Mouse (Mus musculus): ENCODE measurements around the gene Kiz. TPM values are rescaled to one million over a fixed set of nuclear protein-coding genes. Genes with fewer than 3 reads are reported as not detected.
A peak's percentile ranks its signal among the peaks of the same experiment; 100 is the strongest.

Kiz gene
- polyA plus RNA-seq, 1 experiment from 2014 or later: 27.6 TPM

DNA sequence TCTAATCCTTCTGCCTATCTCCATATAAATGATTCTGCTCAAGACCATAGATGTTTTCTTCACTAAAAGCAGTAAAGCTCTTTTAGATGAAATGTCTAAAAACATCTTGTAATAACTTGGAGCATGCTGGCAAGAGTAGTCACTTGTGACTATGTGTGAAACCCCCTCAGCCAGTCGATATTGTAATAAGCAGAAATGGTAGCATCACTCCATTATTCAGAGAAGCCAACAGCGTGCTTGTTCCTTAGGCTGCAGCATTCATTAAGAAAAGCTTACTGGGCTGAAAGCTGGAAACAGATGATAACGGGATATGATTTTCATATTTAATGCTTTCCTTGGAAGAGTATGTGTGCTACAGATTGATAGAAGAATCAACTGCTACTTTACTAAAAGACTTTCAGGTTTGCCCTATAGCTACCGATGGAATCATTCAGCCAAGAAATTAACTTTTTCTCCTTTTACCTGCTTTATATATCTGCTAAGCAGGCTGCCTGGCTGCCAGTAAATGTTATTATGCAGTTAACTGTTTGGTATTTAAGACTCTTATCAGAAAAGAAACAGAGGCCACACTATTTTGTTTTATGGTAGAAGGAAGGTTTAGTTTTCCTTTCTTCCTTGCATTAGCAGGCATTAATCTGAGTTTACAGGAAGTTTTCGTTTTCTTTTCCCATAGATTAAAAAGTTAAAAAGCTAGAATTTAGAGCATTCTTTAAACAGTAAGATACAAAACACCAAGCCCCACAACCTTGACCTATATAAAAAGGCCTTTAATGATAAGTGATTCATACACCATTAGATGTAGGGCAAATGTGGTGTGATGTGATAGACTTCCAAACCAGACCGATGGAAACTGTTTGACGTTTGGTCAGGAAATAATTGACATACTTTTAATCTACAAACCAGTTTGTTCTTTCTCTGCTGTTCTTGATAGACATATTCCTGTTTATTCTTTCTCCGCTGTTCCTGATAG lies 15.9 kb downstream of the Kiz start:
- WGBS: 86% methylated on average over 8 of the region's 8 CpGs
- Histone ChIP-seq H3K4me1 (no peaks in the 10 kb centered on the region), H3K27me3 (no peaks in the 10 kb centered on the region), H3K9ac (no peak overlapping the region), H3K36me3 (no peaks in the 10 kb centered on the region), H3K4me3 (no peak overlapping the region), H3K4me2 (replicated peaks) (no peak overlapping the region), H3K9me3 (replicated peaks) (no peaks in the 10 kb centered on the region), H3K27ac (no peak overlapping the region)
- no peak for ATAC-seq (ENCODE audit: low FRiP score)

DNA sequence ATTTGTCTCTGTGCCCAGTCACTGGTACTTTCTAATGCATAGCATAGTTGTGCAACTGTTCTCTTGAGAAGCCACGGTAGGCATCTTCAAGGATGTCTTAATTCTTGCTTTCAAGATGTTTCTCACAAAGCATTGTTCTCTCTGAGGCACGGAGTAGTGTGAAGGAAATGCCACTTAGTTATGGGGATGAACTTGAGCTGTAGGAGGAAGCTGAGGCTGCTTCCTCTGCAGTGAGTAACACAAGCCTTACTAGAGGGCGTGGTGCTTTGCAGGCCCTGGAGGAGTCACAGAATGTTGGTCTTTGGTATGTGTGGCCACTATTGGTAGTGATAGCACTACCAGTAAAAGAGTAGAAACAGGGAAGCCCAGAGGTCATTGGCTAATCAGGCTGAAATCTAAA lies 17.0 kb downstream of the Kiz start:
- no peak for ATAC-seq (ENCODE audit: low FRiP score)
- H3K4me2 ChIP-seq (replicated peaks): no peak overlapping the region
- H3K27me3 ChIP-seq: no peaks in the 10 kb centered on the region
- H3K9ac ChIP-seq: no peak overlapping the region
- H3K4me1 ChIP-seq: no peaks in the 10 kb centered on the region
- 81% methylated on average over 3 of the region's 3 CpGs for WGBS
- no peak overlapping the region for H3K4me3 ChIP-seq
- no peaks in the 10 kb centered on the region for H3K36me3 ChIP-seq
- no peak overlapping the region for H3K27ac ChIP-seq
- H3K9me3 ChIP-seq (replicated peaks): no peaks in the 10 kb centered on the region

DNA sequence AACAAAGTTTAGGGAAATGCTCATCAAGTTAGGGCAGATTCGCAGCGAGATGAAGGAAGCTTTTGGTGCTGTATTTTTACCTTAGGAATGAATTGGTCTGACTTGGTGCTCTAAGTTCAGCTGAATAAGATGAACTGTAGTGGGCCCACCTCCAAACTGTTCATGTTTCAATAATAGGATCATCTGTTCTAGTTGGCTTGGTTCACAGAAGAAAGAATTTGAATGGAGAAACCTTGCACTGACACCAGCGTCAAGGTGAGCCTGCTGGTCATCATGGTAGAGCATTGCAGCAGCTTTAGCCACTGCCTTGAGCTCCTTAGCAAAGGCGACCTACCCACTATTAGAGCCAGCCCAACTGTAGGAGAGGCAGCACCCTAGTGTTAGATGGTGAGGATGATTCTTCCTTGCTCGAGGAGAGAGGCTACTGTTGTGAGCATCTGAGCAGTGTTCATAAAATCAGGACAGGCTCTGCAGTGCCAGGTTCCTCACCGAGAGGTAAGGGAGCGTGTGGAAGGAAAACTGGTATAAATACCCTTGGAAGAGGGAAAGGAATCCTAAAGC lies 18.3 kb downstream of the Kiz start:
- Histone ChIP-seq H3K9ac (no peak overlapping the region), H3K4me3 (no peak overlapping the region), H3K27ac (no peak overlapping the region), H3K4me2 (replicated peaks) (no peak overlapping the region), H3K27me3 (no peaks in the 10 kb centered on the region), H3K36me3 (no peaks in the 10 kb centered on the region), H3K9me3 (replicated peaks) (no peaks in the 10 kb centered on the region), H3K4me1 (no peaks in the 10 kb centered on the region)
- no peak for ATAC-seq (ENCODE audit: low FRiP score)
- WGBS: 89% methylated on average over 7 of the region's 7 CpGs

DNA sequence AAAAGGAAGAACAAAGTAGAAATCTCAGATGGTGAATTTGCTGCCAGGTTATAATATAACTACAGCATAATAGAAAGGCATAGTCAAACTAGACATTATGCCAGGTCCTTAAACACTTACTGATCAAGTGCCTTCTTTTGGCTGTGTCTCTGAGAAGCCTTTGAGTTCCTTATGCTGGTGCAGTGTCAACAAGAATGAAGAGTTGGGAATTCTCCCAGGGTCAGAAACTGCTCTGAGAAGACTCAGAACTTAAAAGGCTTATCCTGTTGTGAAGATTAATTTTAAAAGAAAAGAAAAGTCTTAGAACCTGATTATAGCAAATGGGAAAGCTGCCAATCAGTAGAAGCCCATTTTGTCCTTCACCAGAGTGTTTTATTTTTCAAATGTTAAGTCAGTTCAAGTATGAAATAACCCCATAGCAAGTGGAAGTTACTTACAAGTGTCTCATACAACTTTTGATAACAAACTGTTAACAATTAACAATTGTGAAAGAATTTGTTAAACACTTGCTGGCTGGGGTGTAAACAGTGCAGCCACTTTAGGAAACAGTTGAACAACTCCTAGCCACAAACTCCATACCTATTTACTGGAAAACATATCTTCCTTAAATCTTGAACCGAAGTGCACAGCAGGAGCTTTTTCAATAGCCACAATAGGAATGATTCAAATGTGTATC lies 21.9 kb downstream of the Kiz start:
- ATAC-seq (ENCODE audit: low FRiP score): no peak
- 67% methylated on average over 1 of the region's 1 CpGs for WGBS
- H3K27me3 ChIP-seq: no peaks in the 10 kb centered on the region
- no peak overlapping the region for H3K4me3 ChIP-seq
- H3K9ac ChIP-seq: no peak overlapping the region
- H3K4me1 ChIP-seq: no peaks in the 10 kb centered on the region
- H3K9me3 ChIP-seq (replicated peaks): no peaks in the 10 kb centered on the region
- no peaks in the 10 kb centered on the region for H3K36me3 ChIP-seq
- no peak overlapping the region for H3K4me2 ChIP-seq (replicated peaks)
- H3K27ac ChIP-seq: no peak overlapping the region

DNA sequence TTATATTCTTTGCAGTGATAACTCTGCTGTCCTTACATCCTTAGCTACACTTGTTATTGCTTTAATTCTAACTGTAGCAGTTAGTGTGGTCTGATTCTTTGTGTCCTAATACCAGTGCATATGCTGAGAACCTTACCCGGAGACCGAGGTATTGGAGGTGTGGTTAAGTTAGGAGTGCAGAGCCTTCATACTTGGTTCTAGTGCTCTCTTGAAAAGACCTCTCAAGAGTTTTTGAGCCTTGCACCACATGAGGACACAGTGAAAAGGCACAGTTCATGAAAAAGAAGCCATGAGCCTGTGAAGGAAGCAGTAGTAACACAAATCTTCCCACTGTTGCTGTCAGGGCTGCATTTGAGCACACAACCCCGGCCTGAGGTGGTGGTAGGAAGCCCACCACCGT lies 26.0 kb downstream of the Kiz start:
- WGBS: 94% methylated on average over 4 of the region's 4 CpGs
- H3K27me3 ChIP-seq: no peaks in the 10 kb centered on the region
- H3K9me3 ChIP-seq (replicated peaks): no peaks in the 10 kb centered on the region
- no peak overlapping the region for H3K4me3 ChIP-seq
- H3K4me2 ChIP-seq (replicated peaks): no peak overlapping the region
- ATAC-seq (ENCODE audit: low FRiP score): no peak
- no peak overlapping the region for H3K9ac ChIP-seq
- H3K36me3 ChIP-seq: no peaks in the 10 kb centered on the region
- H3K4me1 ChIP-seq: no peaks in the 10 kb centered on the region
- H3K27ac ChIP-seq: no peak overlapping the region

DNA sequence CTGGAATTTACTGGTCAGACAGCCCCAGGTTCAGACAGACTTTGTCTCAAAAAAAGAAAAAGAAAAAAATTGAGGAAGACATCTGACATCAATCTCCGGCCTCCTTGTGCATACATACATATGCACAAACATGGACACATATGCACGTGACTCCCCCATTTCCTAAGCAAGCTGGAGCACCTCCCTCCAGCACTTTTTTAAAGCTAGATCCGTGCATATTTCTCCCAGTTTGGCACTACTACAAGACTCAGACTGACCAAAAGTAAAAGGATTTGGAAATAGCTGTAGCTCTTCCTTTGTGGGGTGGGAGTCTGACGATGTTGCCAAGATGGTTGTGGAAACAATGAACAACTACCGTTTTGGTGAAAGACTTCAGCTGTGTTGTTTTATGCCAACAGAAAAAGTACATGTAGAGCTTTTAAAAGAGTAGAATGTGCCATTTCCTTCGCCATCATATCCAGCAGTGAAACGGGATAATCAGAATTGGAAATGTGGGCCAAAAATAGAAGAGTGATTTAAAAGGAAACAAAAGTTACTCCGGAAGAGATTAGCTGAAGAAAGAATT lies 28.7 kb downstream of the Kiz start:
- Histone ChIP-seq H3K4me3 (no peak overlapping the region), H3K4me1 (no peaks in the 10 kb centered on the region), H3K9ac (no peak overlapping the region), H3K9me3 (replicated peaks) (no peaks in the 10 kb centered on the region), H3K4me2 (replicated peaks) (no peak overlapping the region), H3K27me3 (no peaks in the 10 kb centered on the region), H3K27ac (no peak overlapping the region), H3K36me3 (0 out of 2 replicates have a peak, but pooled peaks cover 4% of the 10 kb centered on the region)
- WGBS: 61% methylated on average over 8 of the region's 8 CpGs
- no peak for ATAC-seq (ENCODE audit: low FRiP score)

DNA sequence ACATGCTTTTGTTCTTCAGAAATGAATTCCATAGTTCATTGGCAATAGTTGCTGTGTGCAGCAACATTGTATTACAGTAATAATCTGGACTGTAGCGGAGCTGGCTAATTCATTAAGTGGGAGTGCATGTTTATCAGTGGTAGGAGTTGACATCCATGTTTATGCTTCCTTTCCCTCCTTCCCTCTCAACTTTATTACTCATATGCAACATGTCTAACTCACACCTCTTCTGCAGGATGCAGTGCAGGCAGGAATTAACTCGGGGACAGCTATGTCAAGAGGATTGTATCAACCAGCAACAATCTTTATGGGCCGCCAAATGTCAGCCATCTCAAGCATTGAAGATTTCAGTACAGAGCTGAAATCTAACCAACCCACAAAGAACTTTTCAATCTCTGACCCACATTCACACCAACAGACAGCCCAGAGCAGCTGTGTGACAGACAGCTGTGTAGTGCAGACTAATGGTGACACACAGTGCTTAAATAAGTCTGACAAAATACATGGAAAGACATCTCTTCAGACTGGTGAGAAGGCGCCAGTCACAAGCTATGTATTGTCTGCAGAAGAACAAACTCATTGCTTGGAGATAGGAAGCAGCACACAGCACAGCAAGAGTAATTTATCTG lies 33.2 kb downstream of the Kiz start:
- 93% methylated on average over 4 of the region's 4 CpGs for WGBS
- Histone ChIP-seq H3K9ac (no peak overlapping the region), H3K9me3 (replicated peaks) (no peaks in the 10 kb centered on the region), H3K4me3 (no peak overlapping the region), H3K27me3 (no peaks in the 10 kb centered on the region), H3K36me3 (peaks cover 11% of the 10 kb centered on the region), H3K4me2 (replicated peaks) (no peak overlapping the region), H3K27ac (no peak overlapping the region), H3K4me1 (no peaks in the 10 kb centered on the region)
- ATAC-seq (ENCODE audit: low FRiP score): no peak

DNA sequence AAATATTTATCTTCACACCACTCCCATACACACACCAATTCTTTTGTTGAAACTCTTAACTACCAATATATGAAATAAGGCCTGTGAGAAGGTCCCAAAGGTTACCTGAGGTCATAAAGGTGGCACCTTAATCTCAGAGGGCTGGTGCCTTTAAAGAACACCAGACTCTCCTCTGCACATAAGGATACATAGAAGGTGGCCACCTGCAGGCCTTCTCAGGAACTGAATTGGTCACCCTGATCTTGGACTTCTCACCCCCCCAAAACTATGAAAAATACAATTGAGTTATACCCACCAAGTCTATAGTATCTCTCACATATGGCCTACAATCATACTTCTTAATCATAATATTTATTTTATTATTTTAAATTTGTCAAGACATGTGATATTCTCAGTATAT lies 43.3 kb downstream of the Kiz start:
- no peaks in the 10 kb centered on the region for H3K36me3 ChIP-seq
- no peak overlapping the region for H3K4me2 ChIP-seq (replicated peaks)
- no peak for ATAC-seq (ENCODE audit: low FRiP score)
- no peak overlapping the region for H3K27ac ChIP-seq
- no peaks in the 10 kb centered on the region for H3K27me3 ChIP-seq
- no peaks in the 10 kb centered on the region for H3K9me3 ChIP-seq (replicated peaks)
- H3K4me1 ChIP-seq: no peaks in the 10 kb centered on the region
- no peak overlapping the region for H3K4me3 ChIP-seq
- no peak overlapping the region for H3K9ac ChIP-seq

DNA sequence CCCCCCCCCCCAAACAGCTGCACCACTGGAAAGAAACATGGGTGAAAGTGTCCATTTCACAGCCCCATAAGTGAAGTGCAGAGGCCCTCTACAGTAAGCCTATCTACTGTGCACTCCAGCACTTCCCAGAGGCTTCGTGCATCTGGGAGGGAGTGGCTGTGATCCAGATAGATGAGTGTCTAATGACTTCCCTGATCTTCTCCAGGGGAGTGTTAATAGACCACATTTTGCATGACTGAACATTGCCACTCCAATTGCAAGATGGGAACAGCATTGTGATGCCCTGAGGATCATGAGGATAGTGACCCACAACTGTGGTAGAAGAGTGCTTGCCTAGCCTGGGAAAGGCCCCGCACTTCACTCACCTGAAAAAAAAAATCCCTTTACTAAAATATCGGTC lies 60.4 kb downstream of the Kiz start:
- Histone ChIP-seq H3K9ac (no peak overlapping the region), H3K4me2 (replicated peaks) (no peak overlapping the region), H3K4me1 (peaks cover 11% of the 10 kb centered on the region), H3K36me3 (no peaks in the 10 kb centered on the region), H3K27me3 (peaks cover 4% of the 10 kb centered on the region; the same call in 1 of the 2 replicates), H3K4me3 (no peak overlapping the region), H3K9me3 (replicated peaks) (no peaks in the 10 kb centered on the region), H3K27ac (no peak overlapping the region)
- no peak for ATAC-seq (ENCODE audit: low FRiP score)
- WGBS: 82% methylated on average over 3 of the region's 3 CpGs

DNA sequence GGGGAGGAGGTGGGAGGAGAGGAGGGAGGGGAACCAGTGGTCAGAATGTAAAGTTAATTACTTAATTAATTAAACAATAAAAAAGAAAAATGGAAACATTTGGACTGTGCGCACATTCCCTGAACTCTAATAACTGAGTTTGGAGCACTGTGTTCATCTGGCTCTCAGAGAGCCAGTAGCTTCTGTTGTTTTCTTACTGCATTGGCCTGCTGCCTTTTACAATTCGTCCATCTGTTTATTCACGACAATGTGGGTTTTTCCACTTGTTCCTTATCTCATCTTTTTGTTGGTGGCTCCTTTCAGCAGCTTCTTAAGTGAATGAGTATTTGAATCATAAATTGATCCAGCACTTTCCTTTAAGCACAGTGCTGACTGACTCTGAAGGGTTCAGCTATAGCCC lies 62.1 kb downstream of the Kiz start:
- Histone ChIP-seq H3K9ac (no peak overlapping the region), H3K4me2 (replicated peaks) (no peak overlapping the region), H3K27me3 (peaks cover 4% of the 10 kb centered on the region; the same call in 1 of the 2 replicates), H3K27ac (no peak overlapping the region), H3K36me3 (no peaks in the 10 kb centered on the region), H3K4me3 (no peak overlapping the region), H3K4me1 (peaks cover 11% of the 10 kb centered on the region), H3K9me3 (replicated peaks) (no peaks in the 10 kb centered on the region)
- 80% methylated on average over 3 of the region's 3 CpGs for WGBS
- no peak for ATAC-seq (ENCODE audit: low FRiP score)

DNA sequence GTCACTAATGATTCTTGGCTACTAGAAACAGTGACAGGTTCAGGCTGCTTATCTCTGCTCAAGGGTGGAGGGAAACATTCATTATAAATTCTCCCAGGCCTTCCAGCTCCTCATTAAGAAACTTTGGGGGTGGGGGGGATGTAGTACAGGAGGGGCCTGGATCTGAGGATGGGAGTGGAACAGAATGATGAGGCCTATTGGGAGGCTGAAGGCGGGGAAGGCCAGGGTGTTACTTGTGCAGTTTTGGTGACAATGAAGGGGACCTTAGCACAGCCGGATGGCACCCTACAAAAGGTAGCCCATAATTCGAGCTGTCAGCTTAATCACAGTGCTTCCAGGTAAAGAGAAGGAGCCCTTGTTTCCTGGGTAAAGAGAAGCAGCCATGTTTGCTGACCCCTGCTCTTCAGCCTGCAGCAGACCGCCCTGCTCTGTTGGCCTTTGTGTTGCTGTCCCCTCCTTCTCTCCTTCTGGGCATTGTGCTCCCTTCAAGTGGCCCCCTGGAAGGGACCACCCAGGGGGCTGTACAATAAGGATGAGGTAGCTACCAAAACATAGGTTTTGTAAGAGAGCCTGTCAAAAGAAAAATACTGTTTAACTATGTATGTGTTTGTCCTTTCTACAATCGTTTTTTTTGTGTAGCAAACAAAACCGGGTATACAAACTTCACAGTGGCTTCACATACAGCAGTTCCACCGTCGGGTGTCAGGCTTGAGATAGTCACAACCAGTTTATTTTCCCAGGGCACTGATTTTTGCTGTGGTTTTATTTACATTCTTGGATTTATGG lies 64.9 kb downstream of the Kiz start:
- Histone ChIP-seq H3K4me1 (peaks cover 11% of the 10 kb centered on the region), H3K36me3 (no peaks in the 10 kb centered on the region), H3K4me2 (replicated peaks) (no peak overlapping the region), H3K27ac (no peak overlapping the region; the same call in 1 of the 2 replicates), H3K9ac (no peak overlapping the region), H3K9me3 (replicated peaks) (no peaks in the 10 kb centered on the region), H3K4me3 (no peak overlapping the region), H3K27me3 (peaks cover 7% of the 10 kb centered on the region)
- WGBS: 7% methylated on average over 8 of the region's 8 CpGs
- ATAC-seq (ENCODE audit: low FRiP score): 0 out of 2 replicates have a peak, but pooled peaks have one; percentile 58

All from hindbrain, embryonic 12.5 days (tissue).